Mouse (Mus musculus) CH12.LX (cell line): ENCODE results near the gene Plxnb2. TPM values are rescaled to one million over a fixed set of nuclear protein-coding genes. Genes with fewer than 3 reads are reported as not detected.

ENCODE experiments used
- DNase-seq: peaks from one replicate; pipeline ENCODE4 v3.0.0-alpha.2; 2013; ENCODE audit errors: extremely low read depth
- H3K27ac ChIP-seq: 2 replicates; pipeline ENCODE4 v1.5.1; 2012; ENCODE audit warnings: low read depth, mild to moderate bottlenecking, control low read depth, moderate library complexity; ENCODE audit not compliant: insufficient read depth
- H3K27me3 ChIP-seq: replicated peaks from 2 replicates; pipeline ENCODE3; 2012; ENCODE audit warnings: inconsistent platforms
- H3K36me3 ChIP-seq, 2 experiments: replicated peaks in 1 of 2; 2 replicates each; pipeline versions ENCODE3 to v1.6.1; 2012; ENCODE audit warnings: inconsistent platforms in 1 of 2, low read length in 1 of 2, mild to moderate bottlenecking in 1 of 2, mixed read lengths in 1 of 2, moderate library complexity in 1 of 2; ENCODE audit not compliant: control insufficient read depth in 1 of 2, insufficient read depth in 1 of 2
- H3K4me1 ChIP-seq, 2 experiments: 2 replicates each; pipeline ENCODE4 v1.6.1; 2012; ENCODE audit warnings: inconsistent platforms in 1 of 2, moderate library complexity in 1 of 2; ENCODE audit not compliant: insufficient read depth in 2 of 2, control insufficient read depth in 1 of 2
- H3K4me2 ChIP-seq: 2 replicates; pipeline ENCODE4 v1.6.1; 2012; ENCODE audit warnings: low read depth, mild to moderate bottlenecking, control low read depth; ENCODE audit not compliant: poor library complexity, insufficient read depth, severe bottlenecking
- H3K4me3 ChIP-seq, 3 experiments: fragments of 150-350 bp in 1 of 3; sonication (generic) in 1 of 3; replicated peaks in 1 of 3; 2 replicates each; pipeline versions ENCODE3 to v1.5.1; 2011 to 2012; ENCODE audit warnings: low read depth in 2 of 3, low read length in 2 of 3, mild to moderate bottlenecking in 2 of 3, moderate library complexity in 2 of 3, control low read depth in 1 of 3, improper control_type of control experiment in 1 of 3, inconsistent platforms in 1 of 3, mixed read lengths in 1 of 3; ENCODE audit not compliant: poor library complexity in 1 of 3
- H3K79me2 ChIP-seq: replicated peaks from 2 replicates; pipeline ENCODE4 v1.6.1; 2012; ENCODE audit warnings: mild to moderate bottlenecking, moderate library complexity; ENCODE audit not compliant: control insufficient read depth, poor library complexity, insufficient read depth, severe bottlenecking; ENCODE audit errors: extremely low read depth
- H3K9ac ChIP-seq: 2 replicates; pipeline ENCODE4 v1.6.1; 2012; ENCODE audit warnings: low read depth, mild to moderate bottlenecking, control low read depth, moderate library complexity; ENCODE audit not compliant: insufficient read depth
- H3K9me3 ChIP-seq: replicated peaks from 2 replicates; pipeline ENCODE3; 2012; ENCODE audit warnings: low read length, inconsistent platforms, mixed read lengths
- BHLHE40 ChIP-seq: IDR thresholded peaks from 2 replicates; pipeline ENCODE4 v1.6.1; 2011; ENCODE audit warnings: mild to moderate bottlenecking, low read depth, low read length, improper control_type of control experiment
- CHD2 ChIP-seq: IDR thresholded peaks from 2 replicates; pipeline ENCODE4 v1.6.1; 2011; ENCODE audit warnings: low read length, improper control_type of control experiment
- EP300 ChIP-seq: IDR thresholded peaks from 2 replicates; pipeline ENCODE4 v1.6.1; 2011; ENCODE audit warnings: low read length, improper control_type of control experiment
- JUN ChIP-seq: IDR thresholded peaks from 2 replicates; pipeline ENCODE4 v1.6.1; 2011; ENCODE audit warnings: low read depth, mild to moderate bottlenecking, low read length, improper control_type of control experiment, moderate library complexity; ENCODE audit not compliant: insufficient read depth
- KAT2A ChIP-seq: IDR thresholded peaks from 2 replicates; pipeline ENCODE4 v1.6.1; 2012; ENCODE audit warnings: low read length, improper control_type of control experiment, inconsistent platforms; ENCODE audit not compliant: insufficient replicate concordance
- NELFE ChIP-seq: IDR thresholded peaks from 2 replicates; pipeline ENCODE4 v1.6.1; 2011; ENCODE audit warnings: low read depth, low read length, improper control_type of control experiment
- NRF1 ChIP-seq: IDR thresholded peaks from 2 replicates; pipeline ENCODE4 v1.6.1; 2014; ENCODE audit warnings: low read depth, mild to moderate bottlenecking, inconsistent platforms, low read length, improper control_type of control experiment, moderate library complexity
- POLR2AphosphoS2 ChIP-seq: IDR thresholded peaks from 2 replicates; pipeline ENCODE4 v1.6.1; 2011; ENCODE audit warnings: low read depth, low read length, improper control_type of control experiment
- RAD21 ChIP-seq: IDR thresholded peaks from 2 replicates; pipeline ENCODE4 v1.6.1; 2011; ENCODE audit warnings: low read depth, mild to moderate bottlenecking, low read length, improper control_type of control experiment, moderate library complexity
- RCOR1 ChIP-seq: conservative IDR thresholded peaks from 2 replicates; pipeline ENCODE4 v1.6.1; 2012; ENCODE audit warnings: low read depth, mild to moderate bottlenecking, inconsistent platforms, low read length, improper control_type of control experiment
- SMC3 ChIP-seq: IDR thresholded peaks from 2 replicates; pipeline ENCODE4 v1.6.1; 2011; ENCODE audit warnings: low read depth, low read length, improper control_type of control experiment
- TBP ChIP-seq: conservative IDR thresholded peaks from 2 replicates; pipeline ENCODE4 v1.6.1; 2011; ENCODE audit warnings: low read depth, low read length, improper control_type of control experiment
- TCF12 ChIP-seq: IDR thresholded peaks from 2 replicates; pipeline ENCODE4 v1.6.1; 2014; ENCODE audit warnings: low read depth, mild to moderate bottlenecking, inconsistent platforms, low read length, improper control_type of control experiment
- UBTF ChIP-seq: IDR thresholded peaks from 2 replicates; pipeline ENCODE4 v1.6.1; 2012; ENCODE audit warnings: low read depth, mild to moderate bottlenecking, inconsistent platforms, low read length, improper control_type of control experiment, moderate library complexity
- USF1 ChIP-seq: IDR thresholded peaks from 2 replicates; pipeline ENCODE4 v1.6.1; 2014; ENCODE audit warnings: low read depth, mild to moderate bottlenecking, inconsistent platforms, low read length, improper control_type of control experiment
- dilution Hi-C: fragments of 300-500 bp; cut with MboI; formaldehyde crosslinking; loops from 2 replicates; pipeline ENCODE4 v1.14.3; 2020; ENCODE audit warnings: low sequenced_read_pairs; ENCODE audit not compliant: extremely low pct_unique_long_range_greater_than_20kb, extremely low pct_ligation_motif_present
- in situ Hi-C: fragments of 300-500 bp; cut with MboI; formaldehyde crosslinking; loops from 3 replicates; pipeline ENCODE4 v1.14.3; 2019; ENCODE audit warnings: low sequenced_read_pairs, low pct_ligation_motif_present, low pct_unique_long_range_greater_than_20kb, mixed read lengths
- polyA plus RNA-seq: library from polyadenylated mRNA; unstranded; fragments of >175 nt; gene quantifications from 2 replicates; pipeline ENCODE4 v1.2.1, GENCODE M21; 2012; ENCODE audit warnings: low read depth; ENCODE audit not compliant: insufficient read length
- total RNA-seq, 2 experiments: library from RNA; depleted of rRNA; stranded (reverse); fragments of 300-350 nt in 1 of 2; fragments of >200 nt in 1 of 2; gene quantifications; 2 replicates each; pipeline ENCODE4 v1.2.3; 2012 to 2014

Gene Plxnb2
- total and polyA plus RNA-seq, 3 experiments, result 2.9 to 51.5 (median 4.5) TPM

DNA sequence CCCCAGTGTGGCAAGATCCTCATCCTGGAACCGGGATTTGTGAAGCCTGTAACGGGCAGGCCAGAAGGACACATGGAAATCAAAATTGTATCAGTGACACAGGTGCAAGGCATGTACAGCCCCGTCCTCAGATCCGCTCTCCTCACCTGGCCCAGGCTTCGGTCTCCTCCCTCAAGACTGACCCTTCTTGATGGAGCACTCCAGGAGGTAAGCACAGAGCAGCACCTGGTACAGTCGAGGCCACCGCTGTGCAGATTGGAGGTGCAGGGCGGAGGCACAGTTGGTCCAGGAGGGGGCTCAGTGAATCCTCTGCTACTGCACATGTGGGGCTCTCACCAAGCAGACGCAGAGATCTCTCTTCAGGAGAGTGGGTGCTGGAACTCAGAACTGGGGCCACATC is 55.2 kb downstream of the Plxnb2 start:
- TF ChIP-seq TCF12 (no peak), BHLHE40 (no peak), POLR2AphosphoS2 (no peak), CHD2 (no peak), NRF1 (no peak), NELFE (no peak), USF1 (no peak), JUN (no peak), RAD21 (no peak), EP300 (no peak), UBTF (no peak), SMC3 (no peak), KAT2A (no peak), TBP (no peak), RCOR1 (no peak)
- TF ChIP-seq, all 38 proteins: peak for 0
- Histone ChIP-seq H3K4me1 (peaks cover 9 to 51% of the 10 kb centered on the region in 2 experiments), H3K79me2 (peaks cover 17% of the 10 kb centered on the region), H3K9ac (no peak overlapping the region), H3K9me3 (no peaks in the 10 kb centered on the region), H3K4me2 (no peak overlapping the region), H3K4me3 (no peak overlapping the region), H3K27ac (no peak overlapping the region), H3K27me3 (peaks cover 9% of the 10 kb centered on the region), H3K36me3 (peaks cover 9 to 43% of the 10 kb centered on the region in 2 experiments)
- in situ Hi-C loops, result loop anchor here (5.0 kb wide), 1 partner anchor 82 kb away; no protein-coding TSS in a partner anchor
- DNase-seq, result no peak
- dilution Hi-C loops, result no loop called here

DNA sequence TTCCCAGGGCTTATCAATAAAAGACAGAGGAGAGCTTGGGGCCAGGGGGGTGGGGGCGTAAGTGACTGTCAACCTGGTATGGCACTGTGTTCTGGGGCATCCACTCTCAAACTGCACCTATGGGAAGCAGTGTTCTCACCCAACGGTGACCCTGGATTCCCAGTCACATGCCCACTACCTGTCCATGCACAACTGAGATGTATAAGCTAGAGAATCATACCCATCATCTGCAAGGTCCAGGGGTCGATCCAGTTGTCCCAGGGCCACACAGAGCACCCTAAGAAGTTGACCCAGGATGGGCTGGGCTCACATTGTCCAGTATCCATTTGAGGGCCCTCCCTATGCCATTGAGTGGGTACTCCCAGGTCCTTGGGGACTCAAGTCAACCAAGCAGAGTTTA is 56.3 kb downstream of the Plxnb2 start:
- H3K27ac ChIP-seq, result no peak overlapping the region
- H3K36me3 ChIP-seq, result peaks cover 15 to 53% of the 10 kb centered on the region in 2 experiments
- H3K4me3 ChIP-seq, result no peak overlapping the region
- TF ChIP-seq JUN, result no peak
- TF ChIP-seq, all 38 proteins: peak for 0
- Histone ChIP-seq H3K9ac (no peak overlapping the region), H3K4me1 (peaks cover 14 to 47% of the 10 kb centered on the region in 2 experiments), H3K27me3 (no peaks in the 10 kb centered on the region), H3K9me3 (no peaks in the 10 kb centered on the region), H3K79me2 (peaks cover 18% of the 10 kb centered on the region), H3K4me2 (no peak overlapping the region)
- dilution Hi-C loops, result no loop called here
- DNase-seq, result no peak
- in situ Hi-C loops, result loop anchor here (25.0 kb wide), 1 partner anchor 238 kb away; the partner anchor contains the start of genes Lmf2, Ncaph2 and Sco2
